Mouse (Mus musculus) spleen, adult 18-20 months (tissue): ENCODE results near the gene Fgfr2.

Experiments
- DNase-seq, 2 experiments: peaks; one replicate each; pipeline ENCODE4 v3.0.0; 2022; ENCODE audit warnings: mixed read lengths in 2 of 2

The Fgfr2 gene

DNA sequence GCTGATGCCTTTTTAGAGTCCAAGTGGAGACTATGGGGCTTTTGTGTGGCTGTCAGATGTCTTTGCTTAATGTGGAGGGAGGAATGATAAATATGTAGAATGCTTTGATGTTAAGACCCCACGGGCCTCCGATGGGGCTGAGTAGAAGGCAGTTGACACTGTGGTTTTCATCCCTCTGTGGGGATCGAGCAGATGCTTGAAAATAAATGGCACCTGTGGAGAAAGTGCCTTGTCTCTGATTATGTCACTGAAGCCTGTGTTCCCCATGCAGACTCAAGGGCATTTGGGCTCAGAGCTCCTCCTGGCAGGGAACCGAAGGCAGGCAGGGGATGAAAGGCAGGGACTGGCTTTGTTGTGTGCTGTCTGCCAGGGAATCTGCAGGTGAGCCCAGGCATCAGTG, 1272.6 kb downstream of the Fgfr2 start:
- DNase-seq, result no peak

DNA sequence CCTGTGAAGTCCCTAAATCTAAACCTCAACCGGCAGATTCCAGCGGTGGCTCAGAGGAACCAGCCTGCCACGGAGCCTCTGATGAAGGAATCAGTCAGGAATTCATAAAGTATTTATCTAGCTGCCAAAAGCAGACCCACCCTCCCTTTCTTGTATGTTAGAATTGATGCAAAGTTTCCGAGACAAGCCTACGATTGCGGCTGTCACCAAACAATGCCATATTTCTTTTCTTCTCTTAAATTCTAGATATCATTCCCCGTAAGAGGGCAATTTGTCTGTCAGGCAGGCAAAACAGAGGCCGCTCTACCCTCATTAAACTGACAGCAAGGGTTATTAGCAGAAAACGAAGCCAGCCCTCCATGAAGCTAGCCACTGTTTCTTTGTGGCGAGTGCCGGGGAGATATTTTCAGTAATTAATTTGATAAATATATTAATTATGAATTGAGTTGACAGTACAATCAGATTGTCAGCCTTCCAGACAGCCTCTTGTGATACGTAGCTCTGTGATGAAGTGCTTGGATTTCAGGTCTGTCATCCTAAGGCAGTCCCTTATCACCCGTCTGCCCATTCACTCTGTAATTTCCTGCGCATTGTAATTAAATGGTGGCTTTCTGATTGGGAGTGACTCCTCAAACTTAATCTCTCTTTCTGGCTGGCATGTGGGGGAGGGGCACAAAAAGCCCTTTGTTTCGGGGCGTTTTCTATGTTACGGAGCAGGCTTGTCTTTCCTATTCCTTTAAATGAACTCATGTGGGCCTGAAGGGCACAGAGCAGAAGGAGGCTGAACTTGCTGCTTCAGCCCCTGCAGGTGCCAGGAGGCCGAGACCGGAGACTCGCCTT, 1276.9 kb downstream of the Fgfr2 start:
- DNase-seq, result no peak

DNA sequence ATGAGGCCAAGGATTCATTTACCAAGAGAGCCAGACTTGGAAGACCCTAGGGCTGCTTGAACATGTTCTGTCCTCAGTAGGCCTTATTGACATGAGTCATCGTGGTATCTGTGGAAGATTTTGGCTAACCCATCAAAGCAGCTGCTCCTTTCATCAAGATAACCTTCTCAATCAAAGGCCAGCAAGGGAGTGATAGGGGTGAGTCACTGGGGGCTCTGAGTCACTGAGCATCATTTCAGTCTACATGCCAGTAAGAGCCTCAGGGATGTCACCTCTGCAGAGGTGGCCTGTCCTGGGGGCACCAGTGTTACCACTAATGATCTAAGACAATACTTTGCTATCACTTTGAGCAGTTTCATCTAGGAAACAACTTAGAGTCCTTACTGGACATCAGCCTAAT, 1292.9 kb downstream of the Fgfr2 start:
- DNase-seq, result no peak

DNA sequence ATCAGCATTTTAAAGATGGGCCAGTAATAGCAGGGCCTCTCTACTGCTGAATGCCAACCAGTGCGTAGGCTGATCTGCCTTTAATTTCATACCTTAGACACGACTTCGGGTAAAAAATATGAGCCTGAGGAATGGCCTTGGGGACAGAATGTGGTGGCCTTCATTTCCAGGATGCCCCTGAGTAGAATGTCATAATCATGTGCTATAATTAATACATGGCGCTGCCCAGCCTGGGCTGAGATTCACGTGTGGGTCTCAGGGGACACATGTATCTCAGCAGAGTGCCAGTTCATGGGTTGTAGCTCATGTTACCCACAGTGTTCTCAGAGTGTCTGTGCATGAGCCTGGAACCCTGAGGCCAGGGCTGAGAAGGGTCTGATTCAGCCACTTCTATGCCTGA, 1296.3 kb downstream of the Fgfr2 start:
- DNase-seq, result no peak

DNA sequence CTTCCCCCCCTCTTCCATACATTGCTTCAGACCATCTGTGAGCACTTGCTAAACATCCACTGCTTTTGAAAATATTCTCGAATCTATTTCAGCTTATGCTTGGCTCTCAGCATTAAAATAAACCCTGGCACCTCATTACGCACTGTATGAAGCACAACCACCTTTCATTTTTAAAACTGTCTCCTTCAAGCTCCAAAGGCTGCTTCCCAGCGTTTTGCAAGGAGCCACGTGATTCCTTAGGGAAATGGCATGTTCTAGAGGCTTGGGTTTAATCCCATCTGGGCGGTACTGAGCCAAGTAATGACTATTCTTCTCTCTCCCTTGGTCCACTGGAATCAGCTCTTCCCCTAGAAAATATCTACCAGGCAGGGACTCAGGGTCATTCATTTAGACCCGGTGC, 1305.2 kb downstream of the Fgfr2 start:
- no peak for DNase-seq

DNA sequence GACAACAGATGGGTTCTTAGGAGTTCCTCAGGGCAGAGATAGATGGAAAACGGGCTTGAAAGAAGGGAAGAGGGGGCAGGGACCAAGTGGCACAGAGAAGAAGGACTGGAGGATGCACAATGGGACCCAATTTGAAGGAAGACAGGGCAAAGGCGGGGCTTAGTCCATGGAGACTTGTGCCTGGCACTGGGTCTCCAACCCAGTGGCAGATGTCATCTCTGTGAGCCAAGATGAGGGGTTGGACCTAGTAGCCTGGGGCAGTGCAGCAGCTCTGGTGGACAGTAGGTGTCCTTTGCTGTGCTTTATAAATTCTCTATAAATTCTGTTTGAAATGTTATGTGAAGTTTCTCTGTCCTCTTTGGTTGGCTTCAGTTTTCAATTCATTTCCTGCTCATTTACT, 1306.5 kb downstream of the Fgfr2 start:
- DNase-seq, result no peak

DNA sequence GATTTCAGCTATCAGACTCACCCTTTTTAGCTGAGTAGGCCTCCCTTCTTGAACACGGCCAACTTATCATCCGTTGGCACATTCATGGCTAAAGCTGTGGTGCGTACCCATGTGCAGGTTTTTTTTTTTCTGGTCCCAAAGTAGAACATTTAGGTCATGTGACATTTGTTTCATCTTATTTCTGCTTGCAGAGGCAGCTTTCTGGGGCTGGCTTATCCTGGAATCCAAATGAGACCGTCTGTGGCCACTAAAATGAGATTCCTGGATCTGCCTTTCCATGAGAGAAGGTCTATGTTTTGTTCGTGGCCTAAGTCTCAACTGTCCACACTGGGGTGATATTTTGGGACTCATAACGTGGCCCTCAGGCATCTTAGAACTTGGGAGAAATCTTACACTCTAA, 1311.0 kb downstream of the Fgfr2 start:
- DNase-seq, result no peak

DNA sequence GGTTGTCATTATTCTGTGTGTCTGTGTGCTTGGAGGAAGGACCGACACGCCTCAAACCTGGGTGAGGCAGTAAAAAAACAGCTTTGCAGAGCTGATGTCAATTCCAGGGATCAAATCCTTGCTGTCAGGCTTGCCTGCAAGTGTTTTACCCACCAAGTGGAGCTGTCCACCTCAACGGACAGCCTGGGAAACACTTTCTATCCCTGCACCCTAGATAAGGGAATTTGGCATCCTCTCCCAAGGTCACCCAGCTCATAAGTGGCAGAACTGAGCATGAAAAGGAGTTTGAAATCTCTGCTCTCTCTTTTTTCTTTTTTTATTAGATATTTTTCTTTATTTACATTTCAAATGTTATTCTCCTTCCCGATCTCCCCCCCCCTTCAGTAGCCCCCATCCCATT, 1312.2 kb downstream of the Fgfr2 start:
- no peak for DNase-seq

DNA sequence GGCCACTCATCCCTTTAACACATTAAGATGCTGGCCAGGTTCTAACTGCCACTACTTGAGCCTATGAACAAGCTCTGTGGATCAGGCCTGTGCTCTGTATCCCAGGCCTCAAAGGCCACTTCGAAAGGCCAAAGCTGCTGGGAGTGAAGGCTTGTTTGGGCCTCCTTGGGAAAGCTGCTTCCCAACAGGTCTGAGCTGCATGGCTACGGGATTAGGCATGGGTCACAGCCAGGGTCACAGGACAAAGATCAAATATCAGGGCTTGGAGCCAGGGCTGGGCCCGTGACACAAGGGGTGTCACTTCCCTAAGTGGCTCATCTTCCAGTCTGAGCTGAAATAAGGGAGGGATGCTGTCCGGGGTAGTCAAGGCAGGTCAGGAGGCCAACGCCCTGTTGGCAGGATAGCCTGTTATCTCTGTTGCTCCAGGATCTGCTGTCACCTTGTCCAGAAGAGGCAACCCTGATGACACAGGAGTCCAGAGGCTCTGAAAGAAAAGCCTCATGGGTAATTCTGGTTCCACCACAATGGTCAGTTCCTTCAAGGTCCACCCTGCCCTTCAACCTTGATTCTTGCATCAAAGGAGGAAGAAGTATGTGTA, 1313.5 kb downstream of the Fgfr2 start:
- no peak for DNase-seq

DNA sequence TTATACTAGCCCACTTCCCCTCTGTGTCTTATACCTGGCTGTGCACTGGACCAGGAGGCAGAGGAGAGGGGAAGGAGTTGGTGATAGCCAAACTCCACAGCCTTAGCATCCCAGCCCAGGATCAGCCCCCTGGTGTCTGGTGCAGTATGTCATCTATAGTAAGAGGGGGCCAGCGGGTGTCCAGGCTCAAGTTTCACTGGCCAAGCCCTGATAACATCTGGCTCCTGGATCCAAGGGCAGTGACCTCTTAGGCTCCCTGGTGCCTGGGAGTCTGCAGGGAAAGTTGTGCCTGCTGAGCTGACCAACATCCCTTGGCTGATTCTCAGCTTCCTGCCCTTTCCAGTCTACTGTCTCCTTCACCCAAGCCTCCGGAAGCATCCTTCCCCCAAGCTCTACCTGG, 1315.9 kb downstream of the Fgfr2 start:
- no peak for DNase-seq

DNA sequence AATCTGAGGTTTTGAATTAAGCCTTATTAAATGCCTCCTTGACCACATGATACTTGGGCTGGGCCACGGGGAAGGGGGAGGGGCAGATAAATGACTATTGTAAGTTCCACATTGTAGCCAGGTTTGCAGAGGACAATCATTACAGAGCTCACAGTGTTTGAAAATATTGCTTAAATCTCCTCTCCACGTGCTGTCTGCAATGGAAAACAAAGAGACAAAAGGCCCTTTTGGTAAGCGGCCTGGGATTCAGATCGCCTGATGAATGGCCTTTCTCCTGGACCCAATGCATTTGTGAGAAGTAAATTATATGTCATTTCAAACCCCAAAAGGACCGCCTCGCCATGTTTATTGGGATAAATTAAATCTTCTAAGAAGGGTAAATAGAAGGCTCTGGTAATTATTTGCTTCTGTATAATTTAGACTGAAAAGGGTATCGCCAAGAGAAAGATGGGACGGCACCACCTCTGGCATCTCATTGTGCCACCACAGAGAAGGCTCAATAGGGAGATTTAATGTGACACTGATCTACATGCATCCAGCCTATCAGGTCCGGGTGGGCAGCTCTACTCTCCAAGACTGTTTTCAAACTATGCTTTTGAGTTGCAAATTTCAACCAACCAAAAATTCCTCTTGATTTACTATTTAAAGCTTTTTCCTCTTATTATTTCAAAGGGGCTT, 1317.5 kb downstream of the Fgfr2 start:
- no peak for DNase-seq

DNA sequence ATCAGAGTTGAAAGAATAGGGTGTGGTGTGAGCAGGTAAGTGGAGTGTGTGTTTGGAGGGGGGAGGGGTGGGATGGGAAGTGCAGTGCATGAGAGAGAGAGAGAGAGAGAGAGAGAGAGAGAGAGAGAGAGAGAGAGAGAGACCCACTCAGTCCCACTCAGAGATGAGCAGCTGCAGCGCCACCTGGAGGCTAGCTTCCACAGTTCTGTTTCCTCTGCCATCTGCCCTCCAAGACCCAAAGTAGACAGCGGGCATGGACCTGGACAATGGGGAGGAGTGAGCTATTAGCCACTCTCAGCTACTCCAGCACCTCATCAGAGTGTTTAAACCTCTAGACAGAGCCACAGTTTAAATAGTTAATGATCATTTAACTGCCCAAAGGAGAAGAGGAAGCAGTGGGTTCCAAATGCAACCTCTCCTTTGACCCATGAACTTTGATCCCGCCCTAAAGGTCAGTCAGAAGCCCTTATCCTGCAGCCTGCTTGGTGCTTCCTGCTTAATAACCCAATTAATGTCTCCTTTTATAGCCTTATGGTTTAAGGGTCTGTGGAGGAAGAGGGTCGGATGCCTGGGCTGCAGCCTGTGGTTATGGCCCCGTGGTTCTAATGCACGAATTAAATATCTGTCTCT, 1322.6 kb downstream of the Fgfr2 start:
- peak in 1 of 2 experiments; percentile 12 for DNase-seq

DNA sequence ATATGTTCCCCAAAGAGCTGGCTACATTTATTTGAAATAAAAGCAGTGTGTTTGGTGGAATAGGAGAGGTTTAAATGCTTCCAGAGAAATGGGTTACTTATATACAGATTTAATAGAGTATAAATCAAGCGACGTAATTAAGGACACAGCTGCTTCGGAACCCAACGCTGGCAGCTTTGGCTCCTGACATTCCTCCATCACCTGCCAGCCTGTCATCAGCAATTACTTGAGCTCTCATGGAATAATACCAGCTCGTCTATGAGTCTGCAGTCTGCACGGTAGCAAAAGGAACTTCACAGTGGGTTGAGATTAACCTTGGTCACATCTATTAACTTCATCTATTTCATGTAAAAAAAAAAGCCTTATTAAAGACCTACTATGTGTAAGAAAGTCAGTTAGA, 1326.0 kb downstream of the Fgfr2 start:
- DNase-seq, result no peak

DNA sequence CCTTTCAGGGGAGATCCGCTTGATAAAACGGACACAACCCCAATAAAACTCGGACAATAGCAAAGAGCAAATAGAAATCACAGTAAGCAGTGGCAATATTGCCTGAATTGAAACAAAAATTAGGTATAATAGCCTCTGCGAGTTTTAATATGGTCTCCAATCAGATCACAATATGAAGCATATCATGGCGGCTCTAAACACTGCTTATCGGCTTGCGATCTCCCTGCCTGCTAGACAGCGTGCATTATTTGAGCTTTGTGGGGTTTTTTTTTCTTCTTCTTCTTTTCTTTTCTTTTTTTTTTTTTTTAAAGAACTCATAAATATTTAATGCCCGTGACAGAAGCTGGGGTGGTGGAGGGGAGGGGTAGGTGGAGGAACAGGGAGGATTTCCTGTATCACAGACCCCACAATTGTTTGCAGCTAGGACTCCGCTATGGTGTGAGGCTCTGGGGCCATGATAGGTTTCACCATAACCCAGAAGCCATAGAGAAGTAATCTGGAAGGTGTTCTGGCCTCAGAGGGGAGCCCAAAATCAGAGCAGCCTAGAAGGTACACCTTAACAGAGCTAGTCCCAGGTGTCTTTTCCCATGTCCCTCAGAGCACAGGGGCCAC, 1334.4 kb downstream of the Fgfr2 start:
- no peak for DNase-seq

DNA sequence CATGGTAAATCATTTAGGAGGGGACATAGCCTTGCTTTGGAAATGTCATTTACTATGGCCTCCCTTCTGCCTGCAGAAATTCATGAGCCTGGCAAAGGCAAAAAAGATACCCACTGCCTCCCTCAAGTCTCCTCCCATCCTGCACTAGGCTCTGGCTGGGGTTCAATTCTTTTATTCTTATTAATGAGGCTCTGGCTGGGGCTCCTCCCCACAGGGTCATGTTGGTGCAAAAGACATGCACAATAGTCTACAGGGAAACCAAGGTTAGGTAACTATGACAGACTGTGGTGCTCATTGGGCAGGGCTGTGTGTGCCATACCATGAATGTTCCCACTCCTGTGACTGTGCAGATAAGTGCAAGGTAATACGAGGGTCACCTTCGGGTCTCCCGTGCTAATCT, 1337.4 kb downstream of the Fgfr2 start:
- DNase-seq, result no peak

DNA sequence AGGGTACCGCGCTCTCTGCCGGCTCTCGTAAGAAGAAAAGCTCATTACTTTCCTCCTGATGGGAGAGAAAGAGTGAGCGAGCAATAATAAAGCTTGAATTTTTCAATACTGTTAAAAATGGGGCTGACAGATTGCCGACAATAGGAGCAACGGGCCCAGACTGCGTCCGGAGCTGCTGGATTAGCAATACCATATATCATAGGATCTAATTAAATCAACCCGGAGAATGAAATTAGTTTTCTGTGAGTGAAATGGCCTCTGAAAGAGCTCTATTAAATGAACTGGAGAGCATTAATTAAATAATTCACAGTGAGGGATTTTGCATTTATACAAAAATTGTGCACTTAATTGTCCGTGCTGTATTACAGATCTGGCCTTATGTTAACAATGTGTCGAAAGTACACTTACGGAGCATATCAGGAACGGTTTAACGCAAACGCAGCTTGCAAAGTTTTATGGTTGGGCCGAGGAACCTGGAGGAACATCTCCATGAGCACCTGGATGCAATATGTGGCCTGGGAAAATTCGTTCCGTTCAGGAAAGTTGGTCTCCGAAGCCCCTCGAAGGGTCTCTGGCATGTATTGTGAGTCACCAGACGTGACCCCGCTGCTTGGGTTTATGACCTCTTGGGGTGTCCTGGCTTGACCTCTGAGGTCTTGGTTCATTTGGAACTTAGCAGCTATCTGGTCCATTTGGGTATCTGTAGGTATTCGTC, 1344.7 kb downstream of the Fgfr2 start:
- no peak for DNase-seq

DNA sequence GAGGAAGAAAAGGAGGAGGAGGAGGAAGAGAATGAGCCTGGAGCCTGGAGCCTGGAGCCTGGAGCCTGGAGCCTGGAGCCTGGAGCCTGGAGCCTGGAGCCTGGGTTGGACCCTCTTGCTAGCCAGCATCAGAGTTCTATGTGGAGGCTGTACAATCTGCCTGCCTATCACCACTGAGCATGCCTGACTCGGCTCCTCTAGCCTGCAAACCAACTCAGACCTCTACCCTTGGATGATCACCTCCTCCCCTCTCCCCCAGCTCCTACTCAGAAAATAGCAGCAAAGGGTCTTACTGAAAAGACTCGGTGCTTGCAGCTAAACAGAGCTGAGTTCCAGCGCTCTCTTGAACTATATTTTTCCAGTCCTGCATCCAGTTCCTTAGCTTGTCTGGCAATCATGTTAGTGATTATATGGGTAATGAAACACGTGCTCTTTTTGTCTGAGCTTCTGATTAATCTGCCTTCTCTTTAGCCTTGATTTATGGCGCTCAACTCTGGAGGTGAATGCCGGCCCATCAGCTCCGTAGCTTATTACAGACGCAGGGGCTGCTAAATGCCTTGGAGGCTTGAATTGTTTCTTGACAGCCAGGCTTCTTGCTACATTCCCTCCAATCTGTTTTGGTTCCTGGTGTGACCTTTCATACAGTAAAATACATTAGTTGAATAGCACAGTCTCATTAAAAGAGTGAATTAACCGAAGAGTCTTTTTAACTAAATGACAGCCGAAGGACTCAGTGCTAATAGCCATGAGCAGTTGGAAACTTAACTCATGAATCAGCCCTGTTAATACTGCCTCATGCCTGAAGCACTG, 1345.5 kb downstream of the Fgfr2 start:
- no peak for DNase-seq

DNA sequence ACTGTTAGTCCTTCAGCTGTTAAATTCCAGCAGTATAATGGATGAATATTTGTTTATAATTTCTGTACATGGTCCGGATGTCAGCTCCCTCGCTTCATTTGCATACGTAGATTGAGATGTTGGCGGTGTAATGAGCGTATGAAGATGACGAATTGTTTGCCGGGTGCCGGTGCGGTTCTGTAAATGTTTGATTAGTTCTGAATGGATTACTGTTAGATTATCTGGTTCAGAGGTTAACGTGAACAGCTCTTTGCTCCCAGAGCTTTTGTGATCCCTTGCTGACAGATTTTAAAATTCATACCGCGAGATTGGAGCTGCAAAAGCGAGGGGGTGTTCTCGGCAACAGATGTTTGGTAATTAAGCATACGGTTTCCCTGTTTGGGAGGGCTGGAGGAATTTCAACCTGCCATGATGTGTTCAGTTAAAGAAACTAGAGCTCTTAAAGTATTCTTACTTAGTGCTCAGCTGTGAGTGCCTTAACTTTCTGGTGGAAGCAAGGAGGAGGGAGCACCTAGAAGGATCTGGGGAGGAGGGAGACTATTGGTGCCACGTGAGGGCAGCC, 1346.9 kb downstream of the Fgfr2 start:
- no peak for DNase-seq

DNA sequence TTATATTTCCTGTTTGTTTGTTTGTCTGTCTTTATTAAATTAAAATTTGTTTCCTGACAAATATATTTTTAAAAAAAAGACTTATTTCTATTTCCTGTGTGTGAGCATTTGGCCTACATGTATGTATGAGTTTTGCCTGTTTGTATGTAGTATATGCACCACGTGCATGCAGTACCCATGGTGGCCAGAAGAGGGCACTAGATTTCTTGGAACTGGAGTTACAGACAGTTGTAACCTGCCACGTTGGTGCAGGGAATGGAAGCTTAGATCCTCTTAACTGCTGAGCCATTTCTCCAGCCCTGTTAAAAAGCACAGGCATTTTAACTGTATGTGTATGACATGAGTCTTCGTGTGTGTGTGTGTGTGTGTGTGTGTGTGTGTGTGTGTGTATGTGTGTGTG, 1365.2 kb downstream of the Fgfr2 start:
- no peak for DNase-seq

DNA sequence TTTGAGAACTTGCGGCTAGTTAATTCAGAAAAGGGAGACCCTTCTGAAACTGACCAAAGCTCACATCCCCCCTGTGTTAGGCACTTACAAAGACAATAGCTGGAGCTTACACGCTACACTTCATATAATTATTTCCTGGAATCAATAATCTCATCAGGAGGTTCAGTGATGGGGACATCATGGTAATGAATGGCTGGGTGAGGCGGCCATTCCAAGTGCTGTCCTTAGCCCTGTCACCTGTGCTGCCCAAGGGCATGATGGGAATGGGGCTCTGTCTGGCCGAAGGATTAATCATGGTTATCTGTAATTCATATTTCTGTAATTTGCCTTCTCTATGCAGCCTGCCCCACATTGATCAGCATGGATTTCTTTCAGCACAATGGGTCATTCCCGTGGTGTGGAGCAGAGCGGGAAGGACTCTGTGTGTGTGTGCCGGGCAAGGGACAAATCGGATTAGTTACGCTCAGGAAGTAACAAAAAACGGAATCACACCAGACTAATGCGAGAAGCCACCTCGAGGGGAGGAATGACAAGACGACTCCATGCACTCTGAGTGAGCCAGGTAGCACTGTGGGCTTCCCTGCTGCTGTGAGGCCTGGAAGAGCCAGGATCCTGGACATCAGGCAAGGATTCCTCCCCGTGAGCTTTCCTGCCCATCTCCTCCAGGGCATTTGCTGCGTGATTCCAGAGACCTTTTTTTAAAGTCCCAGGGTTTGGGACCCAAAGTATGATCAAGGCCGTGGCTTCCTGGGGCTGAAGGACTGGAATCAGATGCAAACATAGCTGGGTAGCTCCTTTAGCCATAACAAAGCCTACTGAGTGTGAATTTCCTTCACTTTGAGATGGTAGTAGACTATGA, 1375.8 kb downstream of the Fgfr2 start:
- no peak for DNase-seq
